Mouse (Mus musculus): ENCODE results near the gene Cldn3. TPM values are rescaled to one million over a fixed set of nuclear protein-coding genes. Genes with fewer than 3 reads are reported as not detected.
"Not testable (repeated sequence)": the region's sequence is repeated elsewhere in the genome, so short reads cannot be mapped to it uniquely, and the experiment has no call there.

The Cldn3 gene
- polyA plus RNA-seq (2015; fragmentation: Nextera tagmentation; extraction: Ambion mirVana) = 2.3 and 2.8 TPM in 2 replicates

DNA sequence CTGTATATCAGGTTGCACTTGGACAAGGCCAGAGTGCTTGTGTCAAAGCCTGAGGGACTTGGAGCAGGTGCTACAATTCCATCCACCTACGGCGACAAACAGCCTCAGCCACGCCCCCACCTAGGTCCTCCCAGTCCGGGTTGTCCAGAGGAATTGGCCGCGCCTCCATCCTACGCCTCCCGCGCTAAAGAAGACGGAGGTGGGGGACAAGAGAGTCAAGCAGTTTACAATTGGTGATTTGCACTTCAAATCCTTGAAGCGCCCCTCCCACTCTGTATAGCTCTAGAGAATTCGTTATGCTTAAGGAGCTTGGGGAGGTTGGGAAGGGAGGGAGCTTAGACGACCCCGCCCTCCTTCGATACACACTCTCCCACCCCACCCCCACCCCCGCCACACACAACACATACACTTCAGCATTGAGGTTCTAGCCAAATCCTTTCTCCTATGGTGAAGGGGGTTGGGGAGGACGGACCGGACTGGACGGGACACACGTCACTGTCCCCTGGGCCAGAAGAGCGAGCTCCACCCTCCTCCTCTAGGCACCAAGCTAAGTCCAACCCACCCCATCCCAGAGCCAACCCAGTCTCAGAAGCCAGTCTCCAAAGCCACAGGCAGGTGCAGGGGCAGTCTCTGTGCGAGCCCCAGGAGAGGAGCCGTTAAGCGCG is at the start of gene Cldn3:
TSS of gene Cldn3 (plus strand) at position 582 of the 665 bp plus-strand sequence.
- Histone ChIP-seq H3K27me3 (peaks cover 65% of the 10 kb centered on the region), H3K4me1 (replicated peaks) (peaks cover 25% of the 10 kb centered on the region), H3K9me3 (no peaks in the 10 kb centered on the region), H3K9ac (no peak within 1 kb of the TSS), H3K27ac (no peak within 1 kb of the TSS), H3K4me3 (peak within 1 kb of the TSS; percentile 28), H3K36me3 (no peaks in the 10 kb centered on the region), H3K4me2 (peak within 1 kb of the TSS; percentile 48)
- peak; percentile 36; the same call in 1 of the 2 replicates for ATAC-seq (ENCODE audit: low FRiP score)
- 1% methylated on average over 25 of the region's 25 CpGs for WGBS

DNA sequence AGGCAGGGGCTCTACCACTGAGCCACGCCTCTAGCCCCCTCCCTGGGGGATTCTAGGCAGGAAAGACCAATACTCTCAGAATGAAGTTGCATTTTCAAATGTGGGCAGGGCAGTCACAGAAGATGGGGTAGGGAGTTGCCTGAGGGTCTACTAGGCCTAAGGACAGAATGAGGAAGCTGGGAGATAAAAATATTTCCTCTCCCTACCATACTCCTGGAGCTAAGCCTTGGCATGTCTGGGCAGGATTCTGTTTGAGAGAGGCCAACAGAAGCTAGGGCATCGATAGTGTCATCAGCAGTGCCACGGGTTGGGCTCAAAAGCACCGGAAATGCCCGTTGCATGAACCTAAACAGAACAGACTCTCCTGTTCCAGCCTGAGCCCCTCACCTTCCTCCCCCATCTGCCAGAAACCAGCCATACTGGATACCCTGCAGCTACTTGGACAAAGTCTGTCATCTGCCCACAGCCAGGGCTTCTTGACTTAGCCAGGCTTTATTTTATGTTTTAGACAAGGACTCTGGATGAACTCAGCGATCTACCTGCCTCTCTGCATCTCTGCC is 49.3 kb upstream of the Cldn3 start:
- WGBS = 89% methylated on average over 6 of the region's 6 CpGs
- Histone ChIP-seq H3K27ac (no peak overlapping the region), H3K9me3 (no peaks in the 10 kb centered on the region), H3K9ac (no peak overlapping the region), H3K4me1 (replicated peaks) (peaks cover 6% of the 10 kb centered on the region; the same call in 1 of the 2 replicates), H3K4me2 (no peak overlapping the region), H3K27me3 (no peaks in the 10 kb centered on the region), H3K36me3 (no peaks in the 10 kb centered on the region), H3K4me3 (no peak overlapping the region)
- ATAC-seq (ENCODE audit: low FRiP score) = no peak

DNA sequence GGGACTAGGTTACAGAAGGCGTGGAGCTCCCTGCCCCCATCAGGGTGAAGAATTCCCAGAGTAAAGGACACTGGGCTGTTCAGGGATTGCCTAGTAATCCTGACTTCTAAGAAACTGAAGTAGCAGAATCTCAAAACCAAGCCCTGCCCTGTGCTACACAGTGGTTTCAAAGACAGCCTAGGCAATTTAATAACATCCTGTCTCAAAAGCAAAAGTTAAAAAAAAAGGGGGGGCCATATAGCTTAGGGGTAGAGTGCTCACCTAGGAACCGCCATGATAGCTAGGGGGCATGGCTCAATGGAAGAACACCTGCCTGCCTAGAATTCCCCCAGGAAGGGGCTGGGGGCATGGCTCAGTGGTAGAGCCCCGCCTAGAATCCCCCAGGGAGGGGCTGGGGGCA is 46.9 kb upstream of the Cldn3 start:
- H3K27ac ChIP-seq = no peak overlapping the region
- H3K27me3 ChIP-seq = peaks cover 5% of the 10 kb centered on the region
- no peaks in the 10 kb centered on the region for H3K36me3 ChIP-seq
- no peaks in the 10 kb centered on the region for H3K9me3 ChIP-seq
- H3K4me3 ChIP-seq = no peak overlapping the region
- no peak for ATAC-seq (ENCODE audit: low FRiP score)
- no peaks in the 10 kb centered on the region for H3K4me1 ChIP-seq (replicated peaks)
- no peak overlapping the region for H3K4me2 ChIP-seq
- WGBS = 80% methylated on average over 3 of the region's 3 CpGs
- no peak overlapping the region for H3K9ac ChIP-seq

DNA sequence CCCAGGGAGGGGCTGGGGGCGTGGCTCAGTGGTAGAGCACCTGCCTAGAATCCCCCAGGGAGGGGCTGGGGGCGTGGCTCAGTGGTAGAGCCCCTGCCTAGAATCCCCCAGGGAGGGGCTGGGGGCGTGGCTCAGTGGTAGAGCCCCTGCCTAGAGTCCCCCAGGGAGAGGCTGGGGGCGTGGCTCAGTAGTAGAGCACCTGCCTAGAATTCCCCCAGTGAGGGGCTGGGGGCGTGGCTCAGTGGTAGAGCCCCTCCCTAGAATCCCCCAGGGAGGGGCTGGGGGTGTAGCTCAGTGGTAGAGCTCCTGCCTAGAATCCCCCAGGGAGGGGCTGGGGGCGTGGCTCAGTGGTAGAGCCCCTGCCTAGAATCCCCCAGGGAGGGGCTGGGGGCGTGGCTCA is 46.5 kb upstream of the Cldn3 start:
- H3K27ac ChIP-seq; H3K27me3 ChIP-seq; H3K9ac ChIP-seq; H3K36me3 ChIP-seq; ATAC-seq (ENCODE audit: low FRiP score); H3K9me3 ChIP-seq; H3K4me1 ChIP-seq (replicated peaks); H3K4me3 ChIP-seq; H3K4me2 ChIP-seq: not testable (repeated sequence)
- 94% methylated on average over 4 of the region's 7 CpGs for WGBS

DNA sequence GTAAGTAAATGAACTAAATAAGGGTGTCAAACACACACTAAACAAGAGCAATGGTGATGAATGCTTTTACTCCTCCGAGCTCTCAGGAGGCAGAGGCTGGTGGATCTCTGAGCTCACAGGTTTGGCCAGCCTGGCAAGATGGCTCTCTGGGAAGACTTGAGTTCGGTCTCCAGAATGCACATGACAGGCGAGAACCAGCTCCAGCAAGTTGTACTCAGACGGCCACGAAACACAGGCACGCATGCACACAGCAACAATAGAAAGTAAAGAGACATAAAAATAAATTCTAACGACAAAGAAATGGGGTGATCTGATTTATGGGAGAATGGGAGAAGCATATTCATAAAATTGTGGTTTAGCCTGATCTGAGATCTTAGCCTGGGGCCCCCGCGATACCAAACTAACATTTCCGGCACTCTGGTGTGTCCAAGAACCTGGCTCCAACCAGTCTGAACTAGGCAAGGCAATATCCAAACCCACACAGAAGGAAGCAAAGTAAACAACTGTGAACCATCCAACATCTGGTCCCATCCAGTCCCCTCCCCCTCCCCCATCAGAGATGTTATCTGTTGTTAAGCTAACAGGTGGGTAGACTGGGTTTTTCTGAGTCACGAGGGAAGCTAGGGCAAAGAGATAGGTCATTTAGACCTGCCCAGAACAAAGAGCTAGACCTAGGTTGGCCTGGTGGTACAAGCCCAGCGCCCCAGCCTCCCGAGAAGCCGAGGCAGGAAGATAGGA is 44.4 kb upstream of the Cldn3 start:
- WGBS = 85% methylated on average over 14 of the region's 14 CpGs
- Histone ChIP-seq H3K27me3 (peaks cover 29% of the 10 kb centered on the region), H3K4me1 (replicated peaks) (peaks cover 8% of the 10 kb centered on the region; the same call in 1 of the 2 replicates)

DNA sequence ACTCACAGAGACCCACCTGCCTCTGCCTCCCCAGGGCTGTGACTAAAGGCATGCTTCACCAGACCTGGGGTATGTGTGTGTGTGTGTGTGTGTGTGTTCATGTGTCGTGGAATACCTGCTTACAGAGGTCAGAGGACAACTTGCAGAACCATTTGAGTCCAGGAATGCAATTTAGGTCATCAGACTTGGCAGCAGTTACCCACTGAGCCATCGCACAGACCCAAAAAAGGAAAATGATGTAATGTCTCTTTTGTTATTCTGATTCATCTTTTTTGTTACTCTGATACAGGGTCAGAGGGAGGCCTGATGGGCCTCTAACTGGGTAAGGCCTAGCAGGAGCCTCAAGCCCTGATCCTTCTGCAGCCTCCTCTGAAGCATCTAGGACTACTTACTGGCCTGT is 43.3 kb upstream of the Cldn3 start:
- Histone ChIP-seq H3K9ac (no peak overlapping the region), H3K4me2 (no peak overlapping the region), H3K4me1 (replicated peaks) (peaks cover 12% of the 10 kb centered on the region; the same call in 1 of the 2 replicates), H3K27me3 (peaks cover 40% of the 10 kb centered on the region), H3K4me3 (no peak overlapping the region), H3K27ac (no peak overlapping the region), H3K9me3 (no peaks in the 10 kb centered on the region), H3K36me3 (no peaks in the 10 kb centered on the region)
- ATAC-seq (ENCODE audit: low FRiP score) = no peak
- 81% methylated on average over 2 of the region's 2 CpGs for WGBS

More for the DNA sequence above, 44.4 kb upstream of the Cldn3 start:
- no peak overlapping the region for H3K9ac ChIP-seq
- no peaks in the 10 kb centered on the region for H3K36me3 ChIP-seq
- no peak overlapping the region for H3K4me3 ChIP-seq
- H3K9me3 ChIP-seq = no peaks in the 10 kb centered on the region
- H3K27ac ChIP-seq = no peak overlapping the region
- ATAC-seq (ENCODE audit: low FRiP score) = no peak
- no peak overlapping the region for H3K4me2 ChIP-seq

DNA sequence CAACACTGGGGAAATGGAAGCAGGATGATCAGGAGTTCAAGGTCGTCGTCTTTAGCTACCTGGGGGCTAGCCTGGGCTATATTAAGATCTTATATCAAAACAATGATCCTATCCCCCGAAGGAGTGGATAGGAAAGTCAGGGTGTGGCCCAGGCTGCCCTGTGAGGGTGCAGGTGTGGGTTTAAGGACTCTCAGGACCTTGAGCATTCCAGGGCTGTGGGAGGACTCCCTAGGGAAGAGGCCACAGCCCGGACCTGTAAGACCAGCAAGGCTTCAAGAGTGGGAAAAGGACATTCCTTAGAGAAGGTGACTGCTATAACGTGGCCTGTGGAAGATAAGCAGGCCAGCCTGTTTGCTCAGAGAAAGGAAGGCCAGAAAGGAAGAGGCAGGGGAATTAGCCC is 41.8 kb upstream of the Cldn3 start:
- Histone ChIP-seq H3K9me3 (no peaks in the 10 kb centered on the region), H3K9ac (no peak overlapping the region), H3K4me3 (no peak overlapping the region), H3K4me1 (replicated peaks) (peaks cover 12% of the 10 kb centered on the region; the same call in 1 of the 2 replicates), H3K4me2 (no peak overlapping the region), H3K27me3 (peaks cover 46% of the 10 kb centered on the region), H3K36me3 (no peaks in the 10 kb centered on the region), H3K27ac (no peak overlapping the region)
- no peak for ATAC-seq (ENCODE audit: low FRiP score)
- WGBS = 80% methylated on average over 5 of the region's 5 CpGs

DNA sequence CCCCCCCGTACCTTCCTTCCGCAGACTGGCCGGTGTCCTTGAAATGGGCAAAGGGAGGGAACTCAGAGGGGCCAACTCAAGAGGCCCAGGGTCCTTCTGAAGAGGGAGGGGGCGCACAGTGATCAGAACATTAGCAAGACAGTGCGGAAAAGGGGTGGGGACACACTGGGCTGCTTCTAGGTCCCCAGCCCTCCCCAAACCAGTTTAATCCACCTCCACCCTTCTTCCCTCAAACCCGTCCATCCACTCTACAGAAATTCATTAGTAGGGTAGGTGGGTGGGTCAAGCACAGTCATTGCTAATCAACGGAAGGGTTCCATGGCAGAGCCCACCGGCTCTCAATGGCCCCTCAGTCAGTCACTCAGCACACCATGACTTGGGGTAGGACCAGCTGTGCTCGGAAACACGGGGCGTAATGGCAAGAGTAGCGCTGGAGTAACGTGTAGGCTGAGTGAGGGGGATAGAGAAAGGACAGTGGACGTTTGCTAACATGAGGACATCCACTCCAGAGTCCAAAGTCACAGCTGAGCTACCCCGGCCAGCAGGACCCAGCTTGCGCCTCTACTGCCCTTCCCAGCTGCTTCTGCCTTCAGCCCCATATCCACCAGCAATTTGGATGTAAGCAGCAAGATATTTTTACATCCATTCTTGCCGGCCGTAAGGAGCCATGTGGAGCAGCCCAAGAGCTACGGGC is 40.6 kb upstream of the Cldn3 start:
- no peak overlapping the region for H3K4me3 ChIP-seq
- no peaks in the 10 kb centered on the region for H3K9me3 ChIP-seq
- ATAC-seq (ENCODE audit: low FRiP score) = no peak
- no peak overlapping the region for H3K4me2 ChIP-seq
- no peak overlapping the region for H3K27ac ChIP-seq
- 50% methylated on average over 18 of the region's 19 CpGs for WGBS
- peaks cover 12% of the 10 kb centered on the region; the same call in 1 of the 2 replicates for H3K4me1 ChIP-seq (replicated peaks)
- H3K9ac ChIP-seq = no peak overlapping the region
- no peaks in the 10 kb centered on the region for H3K36me3 ChIP-seq
- peaks cover 46% of the 10 kb centered on the region for H3K27me3 ChIP-seq

DNA sequence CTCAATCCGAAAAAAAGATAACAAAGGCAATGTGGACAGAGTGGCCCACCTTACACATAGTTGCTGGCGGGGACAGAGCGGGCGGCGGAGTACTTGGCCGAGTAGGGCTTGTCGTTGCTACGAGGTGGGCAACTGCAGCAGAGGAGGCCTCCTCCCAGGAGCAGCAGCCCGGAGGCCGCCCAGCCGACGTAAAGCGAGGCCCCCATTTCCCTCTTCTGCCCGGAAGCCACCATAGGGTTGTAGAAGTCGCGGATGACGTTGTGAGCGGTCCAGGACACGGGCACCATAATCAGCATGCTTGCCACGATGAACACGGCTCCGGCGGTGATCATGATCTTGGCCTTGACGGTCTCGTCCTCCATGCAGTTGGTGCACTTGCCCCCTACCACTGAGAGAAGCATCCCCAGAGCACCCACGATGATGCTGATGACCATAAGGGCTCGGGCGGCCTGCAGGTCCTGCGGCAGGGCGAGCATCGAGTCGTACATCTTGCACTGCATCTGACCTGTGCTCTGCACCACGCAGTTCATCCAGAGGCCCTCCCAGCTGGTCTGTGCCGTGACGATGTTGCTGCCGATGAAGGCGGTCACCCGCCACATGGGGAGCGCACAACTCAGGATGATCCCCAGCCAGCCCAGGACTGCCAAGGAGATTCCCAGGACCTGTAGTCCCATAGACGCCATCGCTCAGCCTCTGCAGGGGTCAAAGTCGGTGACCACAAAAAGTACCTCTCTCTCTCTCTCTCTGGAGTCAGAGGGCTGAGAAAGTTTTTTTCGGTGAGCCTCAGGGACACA is 39.8 kb upstream of the Cldn3 start:
- Histone ChIP-seq H3K4me1 (replicated peaks) (peaks cover 12% of the 10 kb centered on the region; the same call in 1 of the 2 replicates), H3K27me3 (peaks cover 46% of the 10 kb centered on the region), H3K9me3 (no peaks in the 10 kb centered on the region), H3K27ac (no peak overlapping the region), H3K4me3 (0 out of 2 replicates have a peak overlapping the region, but pooled peaks have one; percentile 11), H3K36me3 (no peaks in the 10 kb centered on the region), H3K9ac (no peak overlapping the region), H3K4me2 (peak overlapping the region; percentile 20; the same call in 1 of the 2 replicates)
- ATAC-seq (ENCODE audit: low FRiP score) = no peak
- WGBS = 17% methylated on average over 43 of the region's 43 CpGs

DNA sequence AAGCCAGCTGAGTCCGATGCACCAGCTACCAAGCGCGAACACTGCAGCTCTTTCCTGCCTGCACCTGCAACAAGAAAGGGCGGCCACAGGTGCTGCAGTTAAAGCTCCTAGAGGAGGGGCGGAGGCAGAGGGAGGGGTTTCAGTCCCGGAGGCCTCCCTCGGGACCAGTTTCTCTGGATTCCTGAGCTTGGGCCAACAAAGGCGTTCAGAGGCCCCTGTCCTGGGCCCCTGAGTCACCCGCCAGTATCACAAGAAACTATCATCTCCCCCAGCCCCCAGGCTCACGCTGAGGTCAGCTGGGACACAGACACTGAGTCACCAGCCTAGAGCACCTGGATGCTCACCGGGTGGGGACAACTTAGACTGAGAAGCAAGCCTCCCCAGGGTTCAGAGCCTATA is 39.2 kb upstream of the Cldn3 start, which contains the start of gene Cldn4:
TSS of gene Cldn4 (minus strand) at position 78 of the 399 bp plus-strand sequence.
- H3K36me3 ChIP-seq = no peaks in the 10 kb centered on the region
- H3K4me1 ChIP-seq (replicated peaks) = peaks cover 12% of the 10 kb centered on the region; the same call in 1 of the 2 replicates
- peak within 1 kb of the TSS; percentile 20; the same call in 1 of the 2 replicates for H3K4me2 ChIP-seq
- H3K4me3 ChIP-seq = 0 out of 2 replicates have a peak within 1 kb of the TSS, but pooled peaks have one; percentile 11
- no peak within 1 kb of the TSS for H3K9ac ChIP-seq
- no peaks in the 10 kb centered on the region for H3K9me3 ChIP-seq
- 10% methylated on average over 11 of the region's 11 CpGs for WGBS
- no peak within 1 kb of the TSS for H3K27ac ChIP-seq
- no peak for ATAC-seq (ENCODE audit: low FRiP score)
- H3K27me3 ChIP-seq = peaks cover 50% of the 10 kb centered on the region

DNA sequence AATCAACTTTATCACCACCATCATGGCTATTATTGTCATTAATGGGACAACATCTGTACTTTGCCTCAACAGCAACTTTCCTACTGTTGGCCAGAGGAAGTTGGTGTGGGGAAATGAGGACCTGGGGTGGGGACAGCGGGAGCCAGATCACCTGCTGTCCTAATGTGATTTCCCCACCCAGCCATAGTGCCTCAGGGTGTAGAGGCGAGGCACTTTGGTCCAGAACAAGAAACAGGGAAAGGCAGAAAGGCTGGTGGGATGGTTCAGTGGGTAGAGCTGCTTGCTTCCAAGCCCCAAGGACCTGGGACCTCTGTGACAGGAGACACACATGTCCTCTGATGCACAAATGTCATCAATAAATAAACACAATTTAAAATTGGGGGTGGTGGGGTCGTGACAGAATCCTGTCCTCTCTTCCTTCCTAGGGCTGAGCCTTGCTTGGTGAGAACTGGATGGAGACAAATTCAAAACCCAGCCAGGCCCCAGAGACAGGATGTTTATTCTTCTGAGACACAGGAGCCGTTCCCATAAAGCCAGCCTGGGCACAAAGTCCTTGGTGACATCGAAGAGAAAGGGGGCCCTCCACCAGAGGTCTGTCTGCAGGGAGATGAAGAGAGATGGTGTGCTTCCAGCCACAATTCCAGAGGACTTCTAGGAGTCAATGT is 38.5 kb upstream of the Cldn3 start:
- H3K27ac ChIP-seq = no peak overlapping the region
- WGBS = 74% methylated on average over 5 of the region's 5 CpGs
- H3K4me3 ChIP-seq = no peak overlapping the region
- H3K9me3 ChIP-seq = no peaks in the 10 kb centered on the region
- H3K27me3 ChIP-seq = peaks cover 50% of the 10 kb centered on the region
- H3K9ac ChIP-seq = no peak overlapping the region
- no peak overlapping the region for H3K4me2 ChIP-seq
- no peaks in the 10 kb centered on the region for H3K36me3 ChIP-seq
- peaks cover 12% of the 10 kb centered on the region; the same call in 1 of the 2 replicates for H3K4me1 ChIP-seq (replicated peaks)
- no peak for ATAC-seq (ENCODE audit: low FRiP score)
